Mouse (Mus musculus) kidney, adult 11 months (tissue): ENCODE measurements around the gene Ercc1.

Experiments used
- DNase-seq: peaks from one replicate; pipeline ENCODE4 v3.0.0; 2022

Ercc1 gene

GRCm38 (mm10) chr7:19344237-19344847 lies at the start of gene Ercc1:
Gene Ercc1, plus strand, starts transcription at chr7:19344778.
- no peak for DNase-seq

- peak; percentile 95 for DNase-seq
Measured at GRCm38 (mm10) chr7:19295503-19296185, 48.9 kb upstream of the Ercc1 start.

GRCm38 (mm10) chr7:19297034-19297433 lies 47.5 kb upstream of the Ercc1 start:
- DNase-seq: no peak

- no peak for DNase-seq
Measured at GRCm38 (mm10) chr7:19297794-19298193, 46.8 kb upstream of the Ercc1 start.

- DNase-seq: no peak
Measured at GRCm38 (mm10) chr7:19299194-19299593, 45.4 kb upstream of the Ercc1 start.

GRCm38 (mm10) chr7:19300501-19301421 lies 43.8 kb upstream of the Ercc1 start:
- peak; percentile 65 for DNase-seq

GRCm38 (mm10) chr7:19301461-19302263 lies 42.9 kb upstream of the Ercc1 start:
- DNase-seq: no peak

- DNase-seq: no peak
Measured at GRCm38 (mm10) chr7:19302264-19303045, 42.1 kb upstream of the Ercc1 start.

GRCm38 (mm10) chr7:19303046-19303305 lies 41.6 kb upstream of the Ercc1 start:
- DNase-seq: no peak

GRCm38 (mm10) chr7:19303770-19304169 lies 40.8 kb upstream of the Ercc1 start:
- DNase-seq: peak; percentile 53

- DNase-seq: no peak
Measured at GRCm38 (mm10) chr7:19304501-19305412, 39.8 kb upstream of the Ercc1 start.

GRCm38 (mm10) chr7:19305413-19305735 lies 39.2 kb upstream of the Ercc1 start:
- DNase-seq: no peak

GRCm38 (mm10) chr7:19305796-19306765 lies 38.5 kb upstream of the Ercc1 start:
- DNase-seq: no peak

- DNase-seq: no peak
Measured at GRCm38 (mm10) chr7:19306819-19307738, 37.5 kb upstream of the Ercc1 start.

GRCm38 (mm10) chr7:19307739-19308453 lies 36.7 kb upstream of the Ercc1 start:
- DNase-seq: peak; percentile 72

GRCm38 (mm10) chr7:19308454-19309277 lies 35.9 kb upstream of the Ercc1 start:
- peak; percentile 95 for DNase-seq

- DNase-seq: no peak
Measured at GRCm38 (mm10) chr7:19309278-19309883, 35.2 kb upstream of the Ercc1 start.
